Mouse (Mus musculus): Measurements from ENCODE around the gene Tor1aip1. TPM values are rescaled to one million over a fixed set of nuclear protein-coding genes. Genes with fewer than 3 reads are reported as not detected.

Gene Tor1aip1
- total and polyA plus RNA-seq, 3 experiments = 19.1 to 44.1 (median 39.8) TPM

- in situ Hi-C loops (cut with MboI; ENCODE audit: low pct_ligation_motif_present, low pct_unique_long_range_greater_than_20kb, low sequenced_read_pairs) = no loop called here
- H3K4me3 ChIP-seq (replicated peaks in 1 of 3; ENCODE audit: low read depth in 2 of 3, low read length in 2 of 3, poor library complexity in 1 of 3) = no peak overlapping the region
- peaks cover 40 to 71% of the 10 kb centered on the region in 2 experiments for H3K36me3 ChIP-seq (replicated peaks in 1 of 2; ENCODE audit: control insufficient read depth in 1 of 2, insufficient read depth in 1 of 2, low read length in 1 of 2)
- no peak overlapping the region for H3K4me2 ChIP-seq (ENCODE audit: insufficient read depth, low read depth, poor library complexity, severe bottlenecking)
- no peaks in the 10 kb centered on the region for H3K4me1 ChIP-seq (ENCODE audit: control insufficient read depth in 1 of 2, insufficient read depth in 2 of 2)
- no peaks in the 10 kb centered on the region for H3K27me3 ChIP-seq (replicated peaks)
- H3K9ac ChIP-seq (ENCODE audit: insufficient read depth, low read depth) = no peak overlapping the region
- no peaks in the 10 kb centered on the region for H3K9me3 ChIP-seq (replicated peaks; ENCODE audit: low read length)
- DNase-seq (ENCODE audit: extremely low read depth) = no peak
- dilution Hi-C loops (cut with MboI; ENCODE audit: extremely low pct_ligation_motif_present, extremely low pct_unique_long_range_greater_than_20kb, low sequenced_read_pairs) = no loop called here
- TF ChIP-seq USF2 (conservative IDR thresholded peaks at IDR 0.05; ENCODE audit: low read depth, low read length) = no peak
- no peak for TF ChIP-seq CHD2 (IDR thresholded peaks at IDR 0.05; ENCODE audit: low read length)
- TF ChIP-seq UBTF (IDR thresholded peaks at IDR 0.05; ENCODE audit: low read depth, low read length) = no peak
- TF ChIP-seq BHLHE40 (IDR thresholded peaks at IDR 0.05; ENCODE audit: low read depth, low read length) = no peak
- no peak for TF ChIP-seq JUN (IDR thresholded peaks at IDR 0.05; ENCODE audit: insufficient read depth, low read depth, low read length)
- TF ChIP-seq GABPA (IDR thresholded peaks at IDR 0.05; ENCODE audit: insufficient replicate concordance, low read depth, low read length) = no peak
- TF ChIP-seq E2F4 (IDR thresholded peaks at IDR 0.05; ENCODE audit: insufficient replicate concordance, low read depth, low read length) = no peak
- TF ChIP-seq ZC3H11A (IDR thresholded peaks at IDR 0.05; ENCODE audit: low read depth, low read length) = no peak
- no peak for TF ChIP-seq KAT2A (IDR thresholded peaks at IDR 0.05; ENCODE audit: insufficient replicate concordance, low read length)
- TF ChIP-seq TCF12 (IDR thresholded peaks at IDR 0.05; ENCODE audit: low read depth, low read length) = no peak
- no peak for TF ChIP-seq ZNF384 (IDR thresholded peaks at IDR 0.05; ENCODE audit: low read depth, low read length)
- no peak for TF ChIP-seq ELF1 (IDR thresholded peaks at IDR 0.05; ENCODE audit: low read depth, low read length)
- TF ChIP-seq MAZ (IDR thresholded peaks at IDR 0.05; ENCODE audit: low read depth, low read length) = no peak
- no peak for TF ChIP-seq EP300 (IDR thresholded peaks at IDR 0.05; ENCODE audit: low read length)
- no peak for TF ChIP-seq NRF1 (IDR thresholded peaks at IDR 0.05; ENCODE audit: low read depth, low read length)
- H3K27ac ChIP-seq (ENCODE audit: insufficient read depth, low read depth) = no peak overlapping the region
- no peaks in the 10 kb centered on the region for H3K79me2 ChIP-seq (replicated peaks; ENCODE audit: control insufficient read depth, extremely low read depth, insufficient read depth, poor library complexity, severe bottlenecking)
Measured at GRCm38 (mm10) chr1:156019800-156020199, 16.5 kb downstream of the Tor1aip1 start.

- H3K36me3 ChIP-seq (replicated peaks in 1 of 2; ENCODE audit: control insufficient read depth in 1 of 2, insufficient read depth in 1 of 2, low read length in 1 of 2) = peaks cover 29 to 68% of the 10 kb centered on the region in 2 experiments
- no peaks in the 10 kb centered on the region for H3K79me2 ChIP-seq (replicated peaks; ENCODE audit: control insufficient read depth, extremely low read depth, insufficient read depth, poor library complexity, severe bottlenecking)
- H3K9me3 ChIP-seq (replicated peaks; ENCODE audit: low read length) = no peaks in the 10 kb centered on the region
- peak overlapping the region; percentile 32; the same call in 1 of the 2 replicates for H3K27ac ChIP-seq (ENCODE audit: insufficient read depth, low read depth)
- no peak overlapping the region; the same call in 1 of the 2 replicates for H3K9ac ChIP-seq (ENCODE audit: insufficient read depth, low read depth)
- in situ Hi-C loops (cut with MboI; ENCODE audit: low pct_ligation_motif_present, low pct_unique_long_range_greater_than_20kb, low sequenced_read_pairs) (no loop called here), dilution Hi-C loops (cut with MboI; ENCODE audit: extremely low pct_ligation_motif_present, extremely low pct_unique_long_range_greater_than_20kb, low sequenced_read_pairs) (no loop called here)
- no peak overlapping the region for H3K4me3 ChIP-seq (replicated peaks in 1 of 3; ENCODE audit: low read depth in 2 of 3, low read length in 2 of 3, poor library complexity in 1 of 3)
- peak overlapping the region; percentile 60 for H3K4me2 ChIP-seq (ENCODE audit: insufficient read depth, low read depth, poor library complexity, severe bottlenecking)
- peaks cover 2 to 7% of the 10 kb centered on the region in 2 experiments; a peak in 2 of 4 replicates for H3K4me1 ChIP-seq (ENCODE audit: control insufficient read depth in 1 of 2, insufficient read depth in 2 of 2)
- peak; percentile 35 for DNase-seq (ENCODE audit: extremely low read depth)
- no peaks in the 10 kb centered on the region for H3K27me3 ChIP-seq (replicated peaks)
- TF ChIP-seq IRF4 (IDR thresholded peaks at IDR 0.05; ENCODE audit: low read depth, low read length) = peak; percentile 70; the same call in 1 of the 2 replicates
- TF ChIP-seq JUND (conservative IDR thresholded peaks at IDR 0.05; ENCODE audit: low read depth, low read length) = no peak
- TF ChIP-seq SIN3A (IDR thresholded peaks at IDR 0.05; ENCODE audit: low read length) = peak; percentile 52; the same call in 1 of the 2 replicates
- TF ChIP-seq ETS1 (conservative IDR thresholded peaks at IDR 0.05; ENCODE audit: low read depth, low read length) = peak; percentile 77
- peak; percentile 48; the same call in 1 of the 2 replicates for TF ChIP-seq EP300 (IDR thresholded peaks at IDR 0.05; ENCODE audit: low read length)
- TF ChIP-seq CTCF (conservative IDR thresholded peaks at IDR 0.05 in 1 of 2, IDR thresholded peaks at IDR 0.05 in 1 of 2; ENCODE audit: low read depth in 2 of 2, low read length in 2 of 2) = no peak
Measured at GRCm38 (mm10) chr1:156009003-156009402, 27.3 kb downstream of the Tor1aip1 start.
